Mouse (Mus musculus) thymus, adult 2 months (tissue): ENCODE data around the gene Dnmt3a. TPM values are rescaled to one million over a fixed set of nuclear protein-coding genes. Genes with fewer than 3 reads are reported as not detected.

Experiments
- DNase-seq: peaks from one replicate; pipeline ENCODE4 v3.0.0; 2021
- H3K27ac ChIP-seq: fragments of 200-500 bp; 2 replicates; pipeline ENCODE4 v1.5.1; 2012; ENCODE audit warnings: low read length, control low read depth; ENCODE audit not compliant: control insufficient read depth, insufficient read depth
- H3K27me3 ChIP-seq: fragments of 200-500 bp; 2 replicates; pipeline ENCODE4 v1.6.1; 2012; ENCODE audit warnings: mild to moderate bottlenecking, low read length, moderate library complexity, mixed read lengths; ENCODE audit not compliant: control insufficient read depth, insufficient read depth
- H3K36me3 ChIP-seq: fragments of 200-500 bp; 2 replicates; pipeline ENCODE4 v1.6.1; 2012; ENCODE audit warnings: mild to moderate bottlenecking, low read length, moderate library complexity; ENCODE audit not compliant: control insufficient read depth, insufficient read depth
- H3K4me1 ChIP-seq: fragments of 200-500 bp; replicated peaks from 2 replicates; pipeline ENCODE4 v1.6.1; 2012; ENCODE audit warnings: low read length; ENCODE audit not compliant: control insufficient read depth, insufficient read depth
- H3K4me3 ChIP-seq: fragments of 200-500 bp; 2 replicates; pipeline ENCODE4 v1.5.1; 2012; ENCODE audit warnings: mild to moderate bottlenecking, low read length, control low read depth, moderate library complexity; ENCODE audit not compliant: control insufficient read depth, insufficient read depth
- CTCF ChIP-seq: fragments of 200-500 bp; IDR thresholded peaks from 2 replicates; pipeline ENCODE4 v1.5.1; 2012; ENCODE audit warnings: mild to moderate bottlenecking, control low read depth, low read length, moderate library complexity, borderline replicate concordance; ENCODE audit not compliant: control insufficient read depth, poor library complexity, insufficient read depth; ENCODE audit errors: extremely low read depth
- POLR2A ChIP-seq: fragments of 200-500 bp; IDR thresholded peaks from 2 replicates; pipeline ENCODE4 v1.6.1; 2012; ENCODE audit warnings: mild to moderate bottlenecking, low read length, control low read depth, moderate library complexity; ENCODE audit not compliant: control insufficient read depth, poor library complexity, insufficient read depth; ENCODE audit errors: extremely low read depth
- WGBS: fragments of 180-500 bp; shearing (Covaris S2); methylation state at CpG from one replicate; pipeline ENCODE4 v1.1.7; 2018; 5-methylcytosine and 5-hydroxymethylcytosine counted together
- polyA plus RNA-seq: library from polyadenylated mRNA; depleted of rRNA; stranded (reverse); fragments of >200 nt; gene quantifications from 2 replicates; pipeline ENCODE4 v1.2.3, GENCODE M21; 2012

Dnmt3a gene
- polyA plus RNA-seq, 1 experiment: 40.9 TPM

DNA sequence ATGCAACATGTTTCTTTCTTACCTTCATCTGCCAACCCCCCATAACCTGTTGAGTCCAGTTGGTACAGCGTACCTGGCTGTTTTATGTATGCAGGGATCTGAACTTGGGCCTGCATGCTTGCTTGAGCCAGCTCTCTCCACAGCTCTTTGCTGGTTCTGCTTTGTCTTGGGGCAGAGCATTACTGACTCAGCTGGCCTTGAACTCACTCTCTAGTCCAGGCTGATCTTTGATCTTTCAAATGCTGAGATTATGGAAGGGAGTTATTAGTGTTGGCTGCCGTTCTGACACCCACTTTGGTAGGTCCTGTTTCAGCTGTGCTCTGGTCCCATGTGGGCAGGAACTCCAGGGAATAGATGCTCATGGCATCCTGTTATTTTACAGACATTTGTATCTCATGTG is 93.0 kb downstream of the Dnmt3a start:
- TF ChIP-seq POLR2A: no peak
- no peak for TF ChIP-seq CTCF
- Histone ChIP-seq H3K27me3 (no peaks in the 10 kb centered on the region), H3K4me3 (no peak overlapping the region), H3K4me1 (no peaks in the 10 kb centered on the region), H3K36me3 (peaks cover 72% of the 10 kb centered on the region), H3K27ac (no peak overlapping the region)
- no peak for DNase-seq
- 95% methylated on average over 2 of the region's 2 CpGs for WGBS

GRCm38 (mm10) chr12:3905436-3905835 is 99.6 kb downstream of the Dnmt3a start:
- no peak for DNase-seq
- Histone ChIP-seq H3K4me1 (no peaks in the 10 kb centered on the region), H3K27me3 (no peaks in the 10 kb centered on the region), H3K27ac (no peak overlapping the region), H3K4me3 (no peak overlapping the region), H3K36me3 (peaks cover 76% of the 10 kb centered on the region)
- WGBS: 97% methylated on average over 9 of the region's 9 CpGs
- no peak for TF ChIP-seq POLR2A

DNA sequence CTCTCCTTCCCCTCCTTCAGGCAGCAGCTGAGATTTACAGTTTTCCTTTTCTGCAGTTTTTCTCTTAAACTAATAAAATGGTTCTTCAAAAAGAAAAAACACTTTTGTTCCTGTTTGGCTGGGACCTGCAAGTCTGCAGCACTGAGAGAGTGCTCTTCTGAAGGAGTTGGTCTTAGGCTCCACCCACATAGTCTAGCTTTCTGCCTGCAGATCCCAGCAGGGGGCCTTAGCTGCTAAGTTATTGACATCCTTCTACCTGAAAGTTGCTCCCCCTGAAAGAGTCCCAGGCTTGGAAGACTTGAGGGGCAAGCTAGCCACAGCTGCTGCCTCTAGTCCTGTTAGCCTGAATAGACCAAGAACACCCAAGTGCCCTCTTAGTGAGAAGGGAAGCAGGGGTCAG is 100.5 kb downstream of the Dnmt3a start:
- TF ChIP-seq POLR2A (no peak), CTCF (no peak)
- Histone ChIP-seq H3K27ac (no peak overlapping the region), H3K4me1 (no peaks in the 10 kb centered on the region), H3K4me3 (no peak overlapping the region), H3K36me3 (peaks cover 72% of the 10 kb centered on the region), H3K27me3 (no peaks in the 10 kb centered on the region)
- no peak for DNase-seq

GRCm38 (mm10) chr12:3907008-3907407 is 101.2 kb downstream of the Dnmt3a start:
- DNase-seq: no peak
- Histone ChIP-seq H3K36me3 (peaks cover 65% of the 10 kb centered on the region), H3K27me3 (no peaks in the 10 kb centered on the region), H3K4me1 (no peaks in the 10 kb centered on the region), H3K4me3 (no peak overlapping the region), H3K27ac (no peak overlapping the region)
- WGBS: 98% methylated on average over 4 of the region's 4 CpGs
- no peak for TF ChIP-seq CTCF
- no peak for TF ChIP-seq POLR2A

DNA sequence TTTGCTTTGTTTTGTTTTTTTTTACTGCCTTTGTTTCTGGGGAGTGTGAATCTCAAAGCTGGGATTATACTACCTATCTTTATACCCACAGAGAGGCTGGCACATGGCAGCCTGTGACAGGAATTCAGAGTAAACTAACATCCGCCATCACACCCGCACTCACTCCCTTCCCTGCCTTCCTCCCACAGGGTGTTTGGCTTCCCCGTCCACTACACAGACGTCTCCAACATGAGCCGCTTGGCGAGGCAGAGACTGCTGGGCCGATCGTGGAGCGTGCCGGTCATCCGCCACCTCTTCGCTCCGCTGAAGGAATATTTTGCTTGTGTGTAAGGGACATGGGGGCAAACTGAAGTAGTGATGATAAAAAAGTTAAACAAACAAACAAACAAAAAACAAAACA is 101.6 kb downstream of the Dnmt3a start:
- Histone ChIP-seq H3K27me3 (no peaks in the 10 kb centered on the region), H3K36me3 (peaks cover 61% of the 10 kb centered on the region)
- WGBS: 98% methylated on average over 13 of the region's 13 CpGs

GRCm38 (mm10) chr12:3910466-3911093 is 104.8 kb downstream of the Dnmt3a start:
- Histone ChIP-seq H3K4me3 (no peak overlapping the region), H3K27ac (no peak overlapping the region), H3K4me1 (no peaks in the 10 kb centered on the region), H3K27me3 (no peaks in the 10 kb centered on the region), H3K36me3 (peaks cover 36% of the 10 kb centered on the region)
- 92% methylated on average over 10 of the region's 10 CpGs for WGBS
- no peak for DNase-seq
- TF ChIP-seq CTCF (no peak), POLR2A (no peak)

More for the DNA sequence above, 101.6 kb downstream of the Dnmt3a start:
- DNase-seq: no peak
- TF ChIP-seq POLR2A (no peak), CTCF (no peak)
- Histone ChIP-seq H3K4me1 (no peaks in the 10 kb centered on the region), H3K27ac (no peak overlapping the region), H3K4me3 (no peak overlapping the region)

DNA sequence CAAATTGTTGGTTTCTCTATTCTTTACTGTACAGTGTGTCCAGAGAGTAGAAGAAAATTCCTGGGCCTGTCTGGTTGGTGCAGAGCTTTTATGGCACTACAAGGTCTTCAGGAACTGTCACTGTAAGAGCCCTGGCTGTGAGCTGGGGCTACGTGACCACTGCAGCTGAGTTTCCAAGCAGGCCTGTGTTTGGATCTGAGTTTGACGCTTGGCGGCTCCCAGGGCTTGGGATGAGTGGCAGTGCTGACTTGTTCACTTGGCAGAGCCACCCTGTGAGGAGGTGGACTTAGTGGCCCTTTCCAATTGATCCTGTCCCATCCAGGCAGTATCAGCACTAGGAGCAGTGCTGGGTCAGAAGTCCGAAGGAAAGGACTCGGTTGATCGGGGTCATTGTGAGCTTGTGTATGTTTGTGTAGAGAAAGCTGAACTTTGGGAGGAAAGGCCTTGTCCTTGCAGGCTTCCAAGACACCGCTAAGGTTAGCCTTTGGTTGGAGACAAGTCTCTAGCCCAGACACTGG is 106.1 kb downstream of the Dnmt3a start:
- Histone ChIP-seq H3K4me1 (no peaks in the 10 kb centered on the region), H3K36me3 (peaks cover 24% of the 10 kb centered on the region), H3K27ac (no peak overlapping the region), H3K4me3 (no peak overlapping the region), H3K27me3 (no peaks in the 10 kb centered on the region)
- TF ChIP-seq CTCF (no peak), POLR2A (no peak)
- WGBS: over 99% methylated on average over 7 of the region's 7 CpGs
- no peak for DNase-seq
